Mouse (Mus musculus): ENCODE measurements around the gene Irf4. TPM values are rescaled to one million over a fixed set of nuclear protein-coding genes. Genes with fewer than 3 reads are reported as not detected.

Irf4 gene
- polyA plus RNA-seq, 1 experiment from 2014 or later = 0.04 TPM

DNA sequence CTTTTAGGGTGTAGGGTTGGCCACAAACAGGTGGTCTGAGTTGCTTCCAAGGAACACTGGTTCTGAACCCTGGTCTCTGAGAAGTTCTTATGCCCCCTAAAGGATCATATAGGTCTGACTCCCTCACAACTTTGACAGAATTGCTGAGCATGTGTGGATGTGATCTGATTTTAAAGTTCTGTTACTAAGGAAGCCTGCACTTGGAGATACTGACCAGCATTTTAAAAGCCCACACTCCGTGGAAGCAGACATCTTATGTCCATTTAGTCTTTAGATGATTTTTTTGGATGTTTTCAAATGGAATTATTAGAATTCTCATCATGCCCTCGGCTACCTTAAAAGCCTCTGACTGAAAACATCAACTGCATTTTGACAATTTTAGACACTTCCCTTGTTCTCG lies 6.6 kb downstream of the Irf4 start:
- Histone ChIP-seq H3K27ac (replicated peaks in 1 of 2; ENCODE audit: control insufficient read depth in 1 of 2, insufficient read depth in 1 of 2, low read depth in 2 of 2, low read length in 2 of 2) (no peak overlapping the region), H3K9ac (ENCODE audit: low read length) (no peak overlapping the region), H3K27me3 (ENCODE audit: control insufficient read depth, insufficient read depth, low read length) (peaks cover 33% of the 10 kb centered on the region), H3K4me3 (ENCODE audit: control insufficient read depth in 1 of 2, insufficient read depth in 1 of 2, low read depth in 1 of 2, low read length in 2 of 2) (no peak overlapping the region), H3K9me3 (ENCODE audit: control insufficient read depth, low read length) (no peaks in the 10 kb centered on the region), H3K4me1 (ENCODE audit: control insufficient read depth in 2 of 2, insufficient read depth in 2 of 2, low read length in 2 of 2) (no peaks in the 10 kb centered on the region; a peak in 1 of 4 replicates), H3K36me3 (ENCODE audit: control insufficient read depth, insufficient read depth, low read length) (no peaks in the 10 kb centered on the region), H3K4me2 (ENCODE audit: low read length) (no peak overlapping the region)
- 69% methylated on average over 3 of the region's 3 CpGs for WGBS
- ATAC-seq (ENCODE audit: insufficient number of reproducible peaks, insufficient read depth, low FRiP score, low read depth) = no peak

DNA sequence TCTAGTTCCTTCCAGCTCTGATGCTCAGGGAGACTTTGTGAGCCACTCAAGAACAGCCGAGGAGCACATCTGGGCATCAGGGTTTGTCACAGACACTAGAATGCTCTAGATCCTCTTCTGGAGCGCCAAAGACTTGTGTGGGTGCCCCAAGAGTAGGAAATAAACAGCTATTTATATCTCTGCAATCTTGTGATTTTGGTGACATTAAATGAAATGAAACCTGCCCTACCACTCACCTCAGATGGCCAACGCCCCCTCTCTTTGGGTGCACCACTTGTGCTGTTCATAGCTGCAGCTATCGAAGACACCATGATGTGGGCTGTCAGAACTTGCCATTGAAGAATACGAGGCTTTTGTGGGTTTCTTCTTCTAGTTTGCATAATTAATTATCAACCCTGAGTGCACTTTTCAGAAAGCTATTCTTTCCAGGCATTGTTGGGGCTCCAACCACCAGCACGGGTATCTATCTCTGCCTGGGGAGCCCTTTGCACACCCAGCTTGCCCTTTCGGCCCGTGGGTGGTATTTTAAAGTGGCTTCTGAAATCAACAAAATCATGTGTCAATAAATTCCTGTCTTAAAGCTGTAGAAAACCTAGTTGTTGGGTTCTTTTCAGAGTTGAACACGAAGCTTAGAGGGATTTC lies 7.1 kb downstream of the Irf4 start:
- H3K9ac ChIP-seq (ENCODE audit: low read length) = no peak overlapping the region
- peaks cover 27% of the 10 kb centered on the region for H3K27me3 ChIP-seq (ENCODE audit: control insufficient read depth, insufficient read depth, low read length)
- ATAC-seq (ENCODE audit: insufficient number of reproducible peaks, insufficient read depth, low FRiP score, low read depth) = no peak
- H3K27ac ChIP-seq (replicated peaks in 1 of 2; ENCODE audit: control insufficient read depth in 1 of 2, insufficient read depth in 1 of 2, low read depth in 2 of 2, low read length in 2 of 2) = no peak overlapping the region
- H3K36me3 ChIP-seq (ENCODE audit: control insufficient read depth, insufficient read depth, low read length) = no peaks in the 10 kb centered on the region
- no peak overlapping the region for H3K4me3 ChIP-seq (ENCODE audit: control insufficient read depth in 1 of 2, insufficient read depth in 1 of 2, low read depth in 1 of 2, low read length in 2 of 2)
- H3K4me2 ChIP-seq (ENCODE audit: low read length) = no peak overlapping the region
- no peaks in the 10 kb centered on the region for H3K9me3 ChIP-seq (ENCODE audit: control insufficient read depth, low read length)
- no peaks in the 10 kb centered on the region for H3K4me1 ChIP-seq (ENCODE audit: control insufficient read depth in 2 of 2, insufficient read depth in 2 of 2, low read length in 2 of 2)
- WGBS = 76% methylated on average over 9 of the region's 9 CpGs

DNA sequence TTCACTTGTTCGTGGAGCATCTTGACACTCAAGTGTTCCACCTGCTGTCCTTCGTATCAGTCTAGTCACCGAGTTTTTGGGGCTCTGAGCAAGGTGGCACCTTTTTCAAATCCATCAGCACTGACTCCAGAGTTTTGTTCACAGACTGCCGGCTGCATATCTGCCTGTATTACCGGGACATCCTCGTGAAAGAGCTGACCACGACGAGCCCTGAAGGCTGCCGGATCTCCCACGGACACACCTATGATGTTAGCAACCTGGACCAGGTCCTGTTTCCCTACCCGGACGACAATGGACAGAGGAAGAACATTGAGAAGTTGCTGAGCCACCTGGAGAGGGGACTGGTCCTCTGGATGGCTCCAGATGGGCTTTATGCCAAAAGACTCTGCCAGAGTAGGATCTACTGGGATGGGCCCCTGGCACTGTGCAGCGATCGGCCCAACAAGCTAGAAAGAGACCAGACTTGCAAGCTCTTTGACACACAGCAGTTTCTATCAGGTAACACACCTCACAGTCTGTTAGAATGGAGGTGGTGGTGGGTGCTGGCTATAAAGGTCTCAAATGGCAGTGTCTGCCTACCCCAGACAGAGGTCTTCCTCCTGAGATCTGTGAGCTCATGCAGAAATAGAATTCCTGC lies 8.4 kb downstream of the Irf4 start:
- H3K27ac ChIP-seq (replicated peaks in 1 of 2; ENCODE audit: control insufficient read depth in 1 of 2, insufficient read depth in 1 of 2, low read depth in 2 of 2, low read length in 2 of 2) = no peak overlapping the region
- H3K27me3 ChIP-seq (ENCODE audit: control insufficient read depth, insufficient read depth, low read length) = peaks cover 14% of the 10 kb centered on the region
- ATAC-seq (ENCODE audit: insufficient number of reproducible peaks, insufficient read depth, low FRiP score, low read depth) = no peak
- no peak overlapping the region for H3K4me3 ChIP-seq (ENCODE audit: control insufficient read depth in 1 of 2, insufficient read depth in 1 of 2, low read depth in 1 of 2, low read length in 2 of 2)
- no peaks in the 10 kb centered on the region for H3K36me3 ChIP-seq (ENCODE audit: control insufficient read depth, insufficient read depth, low read length)
- H3K4me1 ChIP-seq (ENCODE audit: control insufficient read depth in 2 of 2, insufficient read depth in 2 of 2, low read length in 2 of 2) = no peaks in the 10 kb centered on the region
- no peak overlapping the region for H3K9ac ChIP-seq (ENCODE audit: low read length)
- 80% methylated on average over 14 of the region's 14 CpGs for WGBS
- no peaks in the 10 kb centered on the region for H3K9me3 ChIP-seq (ENCODE audit: control insufficient read depth, low read length)
- no peak overlapping the region for H3K4me2 ChIP-seq (ENCODE audit: low read length)

DNA sequence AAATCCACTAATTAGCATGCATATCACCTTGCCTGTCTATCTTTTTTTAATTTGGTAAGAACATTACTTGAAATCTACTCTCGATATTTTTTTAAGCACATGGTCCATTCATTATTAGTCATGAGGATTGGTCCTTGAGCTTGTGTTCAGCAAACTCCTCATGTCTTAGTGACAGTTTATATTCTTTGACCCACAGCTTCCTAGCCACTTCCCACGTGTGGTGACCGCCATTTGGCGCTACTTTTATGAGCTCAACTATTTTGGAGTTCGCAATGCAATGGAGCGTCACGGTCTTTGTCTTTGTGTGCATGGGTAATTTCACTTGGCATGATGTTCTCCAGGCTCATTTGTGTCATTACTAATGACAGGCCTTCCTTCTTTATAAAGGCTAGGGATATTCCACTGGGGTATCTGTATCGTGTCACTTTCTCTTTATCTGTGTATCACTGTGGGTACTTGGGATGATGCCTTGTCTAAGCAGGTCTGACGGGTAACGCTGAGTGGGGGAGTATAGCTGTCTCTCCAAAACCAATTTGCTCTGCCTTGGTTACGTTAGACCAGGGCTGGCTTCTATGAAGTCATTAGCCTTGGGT lies 9.9 kb downstream of the Irf4 start:
- Histone ChIP-seq H3K36me3 (ENCODE audit: control insufficient read depth, insufficient read depth, low read length) (no peaks in the 10 kb centered on the region), H3K4me2 (ENCODE audit: low read length) (no peak overlapping the region), H3K4me1 (ENCODE audit: control insufficient read depth in 2 of 2, insufficient read depth in 2 of 2, low read length in 2 of 2) (peaks cover 0 to 3% of the 10 kb centered on the region in 2 experiments; a peak in 1 of 4 replicates), H3K9ac (ENCODE audit: low read length) (no peak overlapping the region), H3K27ac (replicated peaks in 1 of 2; ENCODE audit: control insufficient read depth in 1 of 2, insufficient read depth in 1 of 2, low read depth in 2 of 2, low read length in 2 of 2) (no peak overlapping the region), H3K27me3 (ENCODE audit: control insufficient read depth, insufficient read depth, low read length) (peaks cover 5% of the 10 kb centered on the region), H3K4me3 (ENCODE audit: control insufficient read depth in 1 of 2, insufficient read depth in 1 of 2, low read depth in 1 of 2, low read length in 2 of 2) (no peak overlapping the region), H3K9me3 (ENCODE audit: control insufficient read depth, low read length) (no peaks in the 10 kb centered on the region)
- no peak for ATAC-seq (ENCODE audit: insufficient number of reproducible peaks, insufficient read depth, low FRiP score, low read depth)
- WGBS = 66% methylated on average over 11 of the region's 11 CpGs

DNA sequence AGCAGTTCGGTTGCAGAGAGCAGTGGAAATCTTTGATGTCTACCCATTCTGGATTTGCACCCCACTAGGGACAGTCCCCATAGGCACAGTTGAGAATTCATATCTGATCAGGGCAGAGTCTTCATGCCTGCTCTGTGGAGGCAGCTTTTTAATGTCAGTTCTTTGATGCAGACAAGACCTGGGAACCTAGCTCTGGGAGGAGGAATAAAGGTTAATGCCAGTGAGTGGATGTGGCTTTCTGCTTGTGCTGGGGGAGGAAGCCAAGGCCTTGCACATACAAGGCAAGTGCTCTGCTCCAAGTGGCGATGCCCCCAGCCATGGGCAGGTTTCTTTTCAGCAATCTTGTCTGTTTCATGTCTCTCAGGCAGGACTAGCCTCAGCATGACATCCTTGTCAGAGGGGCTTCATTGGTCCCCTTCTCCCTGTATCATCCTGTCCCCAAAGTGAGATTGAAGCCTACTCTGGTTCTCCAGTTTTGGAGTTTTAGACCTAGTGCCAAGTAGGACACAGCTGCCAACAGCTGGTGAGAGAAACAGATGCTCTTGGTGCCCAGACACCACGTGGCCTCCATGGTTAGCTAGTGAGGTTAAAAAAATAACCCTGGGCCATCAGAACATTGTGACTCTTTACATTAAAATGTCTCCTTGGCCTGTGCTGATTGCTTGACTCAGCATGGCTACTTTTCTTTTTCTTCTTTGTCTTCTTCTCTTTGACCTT lies 11.5 kb downstream of the Irf4 start:
- Histone ChIP-seq H3K4me3 (ENCODE audit: control insufficient read depth in 1 of 2, insufficient read depth in 1 of 2, low read depth in 1 of 2, low read length in 2 of 2) (no peak overlapping the region), H3K36me3 (ENCODE audit: control insufficient read depth, insufficient read depth, low read length) (no peaks in the 10 kb centered on the region), H3K9me3 (ENCODE audit: control insufficient read depth, low read length) (no peaks in the 10 kb centered on the region), H3K27me3 (ENCODE audit: control insufficient read depth, insufficient read depth, low read length) (peaks cover 5% of the 10 kb centered on the region), H3K4me1 (ENCODE audit: control insufficient read depth in 2 of 2, insufficient read depth in 2 of 2, low read length in 2 of 2) (peaks cover 0 to 3% of the 10 kb centered on the region in 2 experiments; a peak in 1 of 4 replicates), H3K4me2 (ENCODE audit: low read length) (no peak overlapping the region), H3K27ac (replicated peaks in 1 of 2; ENCODE audit: control insufficient read depth in 1 of 2, insufficient read depth in 1 of 2, low read depth in 2 of 2, low read length in 2 of 2) (no peak overlapping the region), H3K9ac (ENCODE audit: low read length) (no peak overlapping the region)
- no peak for ATAC-seq (ENCODE audit: insufficient number of reproducible peaks, insufficient read depth, low FRiP score, low read depth)
- 69% methylated on average over 3 of the region's 3 CpGs for WGBS

DNA sequence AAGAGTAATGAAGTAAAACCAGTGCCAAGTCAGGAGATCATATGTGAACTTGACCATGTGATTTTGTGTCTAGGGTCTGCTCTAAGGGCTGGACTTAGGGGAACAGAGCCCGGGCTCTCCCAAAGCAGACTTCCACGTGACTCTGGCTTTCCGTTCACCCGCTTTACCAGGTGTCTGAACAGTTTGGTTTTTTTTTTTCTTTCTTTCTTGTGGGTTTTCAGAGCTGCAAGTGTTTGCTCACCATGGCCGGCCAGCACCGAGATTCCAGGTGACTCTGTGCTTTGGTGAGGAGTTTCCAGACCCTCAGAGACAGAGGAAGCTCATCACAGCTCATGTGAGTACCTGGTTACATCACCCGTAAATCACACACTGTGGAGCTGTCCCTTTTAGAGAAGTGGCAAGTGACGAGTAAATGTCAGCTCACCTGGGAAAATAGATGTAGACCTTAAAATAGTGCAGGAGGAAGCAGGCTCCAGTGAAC lies 12.2 kb downstream of the Irf4 start:
- H3K27ac ChIP-seq (replicated peaks in 1 of 2; ENCODE audit: control insufficient read depth in 1 of 2, insufficient read depth in 1 of 2, low read depth in 2 of 2, low read length in 2 of 2) = no peak overlapping the region

DNA sequence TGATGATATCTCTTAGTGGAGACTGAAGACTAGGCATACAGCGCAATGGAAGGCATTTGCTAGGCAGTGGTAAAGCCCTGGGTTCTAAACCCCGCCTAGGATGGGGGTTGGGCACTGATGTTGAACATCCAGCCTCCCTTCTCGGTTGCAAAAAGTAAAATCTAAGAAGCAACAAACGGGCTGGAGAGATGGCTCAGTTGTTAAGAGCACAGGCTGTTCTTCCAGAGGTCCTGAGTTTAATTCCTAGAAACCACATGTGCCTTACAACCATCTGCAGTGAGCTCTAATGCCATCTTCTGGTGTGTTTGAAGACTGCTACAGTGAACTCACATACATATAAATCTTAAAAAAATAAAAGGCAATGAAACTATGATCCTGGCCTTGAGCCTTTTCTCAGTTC lies 13.2 kb downstream of the Irf4 start:
- no peak overlapping the region for H3K9ac ChIP-seq (ENCODE audit: low read length)
- no peaks in the 10 kb centered on the region for H3K9me3 ChIP-seq (ENCODE audit: control insufficient read depth, low read length)
- ATAC-seq (ENCODE audit: insufficient number of reproducible peaks, insufficient read depth, low FRiP score, low read depth) = no peak
- H3K4me2 ChIP-seq (ENCODE audit: low read length) = no peak overlapping the region
- H3K4me3 ChIP-seq (ENCODE audit: control insufficient read depth in 1 of 2, insufficient read depth in 1 of 2, low read depth in 1 of 2, low read length in 2 of 2) = no peak overlapping the region
- WGBS = 82% methylated on average over 4 of the region's 4 CpGs
- no peaks in the 10 kb centered on the region for H3K36me3 ChIP-seq (ENCODE audit: control insufficient read depth, insufficient read depth, low read length)
- H3K27ac ChIP-seq (replicated peaks in 1 of 2; ENCODE audit: control insufficient read depth in 1 of 2, insufficient read depth in 1 of 2, low read depth in 2 of 2, low read length in 2 of 2) = no peak overlapping the region
- peaks cover 0 to 3% of the 10 kb centered on the region in 2 experiments; a peak in 1 of 4 replicates for H3K4me1 ChIP-seq (ENCODE audit: control insufficient read depth in 2 of 2, insufficient read depth in 2 of 2, low read length in 2 of 2)
- H3K27me3 ChIP-seq (ENCODE audit: control insufficient read depth, insufficient read depth, low read length) = no peaks in the 10 kb centered on the region

More for the DNA sequence above, 12.2 kb downstream of the Irf4 start:
- ATAC-seq (ENCODE audit: insufficient number of reproducible peaks, insufficient read depth, low FRiP score, low read depth) = no peak
- Histone ChIP-seq H3K36me3 (ENCODE audit: control insufficient read depth, insufficient read depth, low read length) (no peaks in the 10 kb centered on the region), H3K9me3 (ENCODE audit: control insufficient read depth, low read length) (no peaks in the 10 kb centered on the region), H3K4me3 (ENCODE audit: control insufficient read depth in 1 of 2, insufficient read depth in 1 of 2, low read depth in 1 of 2, low read length in 2 of 2) (no peak overlapping the region), H3K4me1 (ENCODE audit: control insufficient read depth in 2 of 2, insufficient read depth in 2 of 2, low read length in 2 of 2) (peaks cover 0 to 3% of the 10 kb centered on the region in 2 experiments; a peak in 1 of 4 replicates), H3K9ac (ENCODE audit: low read length) (no peak overlapping the region), H3K27me3 (ENCODE audit: control insufficient read depth, insufficient read depth, low read length) (peaks cover 2% of the 10 kb centered on the region), H3K4me2 (ENCODE audit: low read length) (no peak overlapping the region)
- 81% methylated on average over 8 of the region's 8 CpGs for WGBS
